Mouse (Mus musculus): Measurements from ENCODE around the gene Traf2. TPM values are rescaled to one million over a fixed set of nuclear protein-coding genes. Genes with fewer than 3 reads are reported as not detected.

The Traf2 gene
- polyA plus RNA-seq, 1 experiment from 2014 or later = 37.2 TPM

GRCm38 (mm10) chr2:25498622-25499478 lies 47.9 kb downstream of the Traf2 start:
- WGBS = 74% methylated on average over 15 of the region's 15 CpGs
- Histone ChIP-seq H3K9ac (ENCODE audit: low read length) (no peak overlapping the region), H3K27me3 (ENCODE audit: control insufficient read depth, insufficient read depth, low read length) (no peaks in the 10 kb centered on the region), H3K4me1 (replicated peaks; ENCODE audit: control insufficient read depth, insufficient read depth, low read length) (peaks cover 7% of the 10 kb centered on the region; the same call in 1 of the 2 replicates), H3K9me3 (ENCODE audit: control insufficient read depth, low read length) (no peaks in the 10 kb centered on the region), H3K4me3 (ENCODE audit: low read depth, low read length) (no peak overlapping the region), H3K36me3 (ENCODE audit: control insufficient read depth, insufficient read depth, low read length) (no peaks in the 10 kb centered on the region), H3K27ac (ENCODE audit: low read depth, low read length) (no peak overlapping the region), H3K4me2 (ENCODE audit: low read depth, low read length, severe bottlenecking) (no peak overlapping the region)
- DNase-seq (ENCODE audit: low spot score) = no peak
- no peak for ATAC-seq (replicated peaks; ENCODE audit: low FRiP score)

GRCm38 (mm10) chr2:25497846-25498575 lies 48.7 kb downstream of the Traf2 start:
- no peaks in the 10 kb centered on the region for H3K27me3 ChIP-seq (ENCODE audit: control insufficient read depth, insufficient read depth, low read length)
- 66% methylated on average over 6 of the region's 6 CpGs for WGBS
- no peaks in the 10 kb centered on the region for H3K36me3 ChIP-seq (ENCODE audit: control insufficient read depth, insufficient read depth, low read length)
- no peak overlapping the region for H3K27ac ChIP-seq (ENCODE audit: low read depth, low read length)
- ATAC-seq (replicated peaks; ENCODE audit: low FRiP score) = no peak
- DNase-seq (ENCODE audit: low spot score) = no peak
- H3K4me1 ChIP-seq (replicated peaks; ENCODE audit: control insufficient read depth, insufficient read depth, low read length) = peaks cover 7% of the 10 kb centered on the region; the same call in 1 of the 2 replicates
- H3K9me3 ChIP-seq (ENCODE audit: control insufficient read depth, low read length) = no peaks in the 10 kb centered on the region
- no peak overlapping the region; the same call in 1 of the 2 replicates for H3K9ac ChIP-seq (ENCODE audit: low read length)
- no peak overlapping the region for H3K4me2 ChIP-seq (ENCODE audit: low read depth, low read length, severe bottlenecking)
- no peak overlapping the region for H3K4me3 ChIP-seq (ENCODE audit: low read depth, low read length)

- 39% methylated on average over 4 of the region's 4 CpGs for WGBS
- Histone ChIP-seq H3K36me3 (ENCODE audit: control insufficient read depth, insufficient read depth, low read length) (no peaks in the 10 kb centered on the region), H3K9ac (ENCODE audit: low read length) (no peak overlapping the region), H3K4me2 (ENCODE audit: low read depth, low read length, severe bottlenecking) (no peak overlapping the region), H3K27ac (ENCODE audit: low read depth, low read length) (no peak overlapping the region), H3K9me3 (ENCODE audit: control insufficient read depth, low read length) (no peaks in the 10 kb centered on the region), H3K4me1 (replicated peaks; ENCODE audit: control insufficient read depth, insufficient read depth, low read length) (0 out of 2 replicates have a peak, but pooled peaks cover 3% of the 10 kb centered on the region), H3K4me3 (ENCODE audit: low read depth, low read length) (no peak overlapping the region), H3K27me3 (ENCODE audit: control insufficient read depth, insufficient read depth, low read length) (no peaks in the 10 kb centered on the region)
- ATAC-seq (replicated peaks; ENCODE audit: low FRiP score) (no peak), DNase-seq (ENCODE audit: low spot score) (no peak)
Observed at GRCm38 (mm10) chr2:25496462-25496861, 50.3 kb downstream of the Traf2 start.

- Histone ChIP-seq H3K9ac (ENCODE audit: low read length) (no peak within 1 kb of the TSS), H3K9me3 (ENCODE audit: control insufficient read depth, low read length) (no peaks in the 10 kb centered on the region), H3K36me3 (ENCODE audit: control insufficient read depth, insufficient read depth, low read length) (no peaks in the 10 kb centered on the region), H3K4me3 (ENCODE audit: low read depth, low read length) (no peak within 1 kb of the TSS), H3K27ac (ENCODE audit: low read depth, low read length) (no peak within 1 kb of the TSS), H3K27me3 (ENCODE audit: control insufficient read depth, insufficient read depth, low read length) (no peaks in the 10 kb centered on the region), H3K4me1 (replicated peaks; ENCODE audit: control insufficient read depth, insufficient read depth, low read length) (no peaks in the 10 kb centered on the region), H3K4me2 (ENCODE audit: low read depth, low read length, severe bottlenecking) (no peak within 1 kb of the TSS)
- 87% methylated on average over 5 of the region's 5 CpGs for WGBS
- DNase-seq (ENCODE audit: low spot score) (no peak), ATAC-seq (replicated peaks; ENCODE audit: low FRiP score) (no peak)
Observed at GRCm38 (mm10) chr2:25493476-25493961, 53.2 kb downstream of the Traf2 start, which contains the start of gene Lcn12. Lcn12 (minus strand) TSS chr2:25493911.

GRCm38 (mm10) chr2:25492988-25493387 lies 53.8 kb downstream of the Traf2 start:
- no peaks in the 10 kb centered on the region for H3K36me3 ChIP-seq (ENCODE audit: control insufficient read depth, insufficient read depth, low read length)
- DNase-seq (ENCODE audit: low spot score) = no peak
- no peak for ATAC-seq (replicated peaks; ENCODE audit: low FRiP score)
- H3K27me3 ChIP-seq (ENCODE audit: control insufficient read depth, insufficient read depth, low read length) = no peaks in the 10 kb centered on the region
- no peaks in the 10 kb centered on the region for H3K4me1 ChIP-seq (replicated peaks; ENCODE audit: control insufficient read depth, insufficient read depth, low read length)
- no peak overlapping the region for H3K4me2 ChIP-seq (ENCODE audit: low read depth, low read length, severe bottlenecking)
- no peak overlapping the region for H3K9ac ChIP-seq (ENCODE audit: low read length)
- H3K27ac ChIP-seq (ENCODE audit: low read depth, low read length) = no peak overlapping the region
- no peak overlapping the region for H3K4me3 ChIP-seq (ENCODE audit: low read depth, low read length)
- WGBS = 81% methylated on average over 5 of the region's 5 CpGs
- no peaks in the 10 kb centered on the region for H3K9me3 ChIP-seq (ENCODE audit: control insufficient read depth, low read length)

- no peaks in the 10 kb centered on the region for H3K4me1 ChIP-seq (replicated peaks; ENCODE audit: control insufficient read depth, insufficient read depth, low read length)
- no peak overlapping the region for H3K4me3 ChIP-seq (ENCODE audit: low read depth, low read length)
- no peak overlapping the region for H3K27ac ChIP-seq (ENCODE audit: low read depth, low read length)
- no peak overlapping the region for H3K9ac ChIP-seq (ENCODE audit: low read length)
- H3K27me3 ChIP-seq (ENCODE audit: control insufficient read depth, insufficient read depth, low read length) = no peaks in the 10 kb centered on the region
- no peak for DNase-seq (ENCODE audit: low spot score)
- H3K9me3 ChIP-seq (ENCODE audit: control insufficient read depth, low read length) = no peaks in the 10 kb centered on the region
- H3K4me2 ChIP-seq (ENCODE audit: low read depth, low read length, severe bottlenecking) = no peak overlapping the region
- H3K36me3 ChIP-seq (ENCODE audit: control insufficient read depth, insufficient read depth, low read length) = no peaks in the 10 kb centered on the region
- 81% methylated on average over 7 of the region's 7 CpGs for WGBS
- ATAC-seq (replicated peaks; ENCODE audit: low FRiP score) = no peak
Observed at GRCm38 (mm10) chr2:25488671-25489068, 58.1 kb downstream of the Traf2 start.

- Histone ChIP-seq H3K36me3 (ENCODE audit: control insufficient read depth, insufficient read depth, low read length) (no peaks in the 10 kb centered on the region), H3K9me3 (ENCODE audit: control insufficient read depth, low read length) (no peaks in the 10 kb centered on the region), H3K4me1 (replicated peaks; ENCODE audit: control insufficient read depth, insufficient read depth, low read length) (no peaks in the 10 kb centered on the region), H3K4me3 (ENCODE audit: low read depth, low read length) (no peak overlapping the region), H3K9ac (ENCODE audit: low read length) (no peak overlapping the region), H3K4me2 (ENCODE audit: low read depth, low read length, severe bottlenecking) (no peak overlapping the region), H3K27ac (ENCODE audit: low read depth, low read length) (no peak overlapping the region), H3K27me3 (ENCODE audit: control insufficient read depth, insufficient read depth, low read length) (no peaks in the 10 kb centered on the region)
- no peak for DNase-seq (ENCODE audit: low spot score)
- WGBS = 79% methylated on average over 6 of the region's 6 CpGs
- ATAC-seq (replicated peaks; ENCODE audit: low FRiP score) = no peak
Observed at GRCm38 (mm10) chr2:25487965-25488670, 58.6 kb downstream of the Traf2 start.

GRCm38 (mm10) chr2:25484901-25485647 lies 61.7 kb downstream of the Traf2 start:
- no peak overlapping the region for H3K9ac ChIP-seq (ENCODE audit: low read length)
- no peaks in the 10 kb centered on the region for H3K9me3 ChIP-seq (ENCODE audit: control insufficient read depth, low read length)
- DNase-seq (ENCODE audit: low spot score) = no peak
- H3K36me3 ChIP-seq (ENCODE audit: control insufficient read depth, insufficient read depth, low read length) = no peaks in the 10 kb centered on the region
- H3K4me3 ChIP-seq (ENCODE audit: low read depth, low read length) = no peak overlapping the region
- no peak overlapping the region for H3K27ac ChIP-seq (ENCODE audit: low read depth, low read length)
- no peaks in the 10 kb centered on the region for H3K4me1 ChIP-seq (replicated peaks; ENCODE audit: control insufficient read depth, insufficient read depth, low read length)
- no peak overlapping the region for H3K4me2 ChIP-seq (ENCODE audit: low read depth, low read length, severe bottlenecking)
- H3K27me3 ChIP-seq (ENCODE audit: control insufficient read depth, insufficient read depth, low read length) = no peaks in the 10 kb centered on the region
- WGBS = 72% methylated on average over 11 of the region's 11 CpGs
- no peak for ATAC-seq (replicated peaks; ENCODE audit: low FRiP score)

Data from forebrain, embryonic 11.5 days (tissue).